1 mouse cellular context compared by ENCODE assay signal in the genomic region with DNA sequence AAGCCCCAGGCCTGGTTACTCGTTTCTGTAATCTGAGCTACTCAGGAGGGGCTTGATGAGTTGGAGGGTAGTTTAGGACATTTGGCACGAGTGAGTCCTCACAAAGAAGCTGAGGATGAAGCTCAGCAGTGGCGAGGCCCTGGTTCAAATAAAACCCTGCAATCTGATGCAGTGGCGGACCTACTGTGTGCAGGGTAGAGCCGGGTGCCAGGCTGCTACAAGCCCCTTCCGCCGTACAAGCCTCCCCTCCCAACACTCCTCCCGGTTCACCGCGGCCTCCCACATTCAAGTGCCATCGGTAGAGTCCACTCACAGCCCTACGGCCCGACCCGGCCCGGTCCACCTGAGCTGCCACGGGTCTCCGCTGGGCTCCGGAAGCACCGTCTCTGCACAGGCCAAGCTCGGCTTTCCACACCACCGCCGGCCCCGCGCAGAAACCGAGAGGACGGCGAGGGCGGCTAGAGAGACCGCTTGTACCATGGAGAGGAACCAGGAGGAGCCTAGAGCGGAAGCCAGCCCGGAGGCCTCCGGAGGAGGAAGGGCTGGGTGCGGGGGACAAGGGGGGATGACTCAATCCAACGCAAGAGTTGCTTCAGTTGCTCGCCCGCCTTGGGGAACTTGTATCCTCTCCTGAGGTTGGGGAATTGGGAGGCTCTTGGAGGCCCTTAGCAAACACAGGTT.
A peak's percentile ranks its signal among the peaks of the same experiment; 100 is the strongest.
TF ChIP-seq lines count a peak whose summit lies in the region.

Arl14ep (minus strand) TSS at position 466 of the 681 bp plus-strand sequence.

TF ChIP-seq in MEL, 35 proteins besides CTCF, POLR2A, EP300 and RAD21 (continued from another document):
- TF ChIP-seq POLR2AphosphoS5 (IDR thresholded peaks at IDR 0.05; ENCODE audit: borderline replicate concordance, low read depth, low read length) (no peak), USF2 (IDR thresholded peaks at IDR 0.05; ENCODE audit: borderline replicate concordance in 1 of 2, insufficient read depth in 1 of 2, low read depth in 1 of 2, low read length in 2 of 2) (no peak), MAX (IDR thresholded peaks at IDR 0.05; ENCODE audit: low read length) (no peak), NRF1 (IDR thresholded peaks at IDR 0.05; ENCODE audit: insufficient read depth, low read depth, low read length, poor library complexity, severe bottlenecking) (no peak; the same call in 1 of the 2 replicates), MAFK (IDR thresholded peaks at IDR 0.05; ENCODE audit: borderline replicate concordance, low read depth, low read length) (no peak), TCF12 (IDR thresholded peaks at IDR 0.05; ENCODE audit: low read depth, low read length) (peak; percentile 84), CHD1 (IDR thresholded peaks at IDR 0.05; ENCODE audit: low read depth, low read length) (no peak), MAZ (IDR thresholded peaks at IDR 0.05; ENCODE audit: low read depth, low read length) (peak; percentile 64; the same call in 1 of the 2 replicates), GATA1 (IDR thresholded peaks at IDR 0.05; ENCODE audit: low read depth, low read length) (no peak), MYB (IDR thresholded peaks at IDR 0.05; ENCODE audit: low read depth, low read length) (no peak), ZC3H11A (IDR thresholded peaks at IDR 0.05; ENCODE audit: low read depth, low read length) (no peak), ELF1 (IDR thresholded peaks at IDR 0.05; ENCODE audit: low read depth, low read length) (peak; percentile 85), RCOR1 (IDR thresholded peaks at IDR 0.05; ENCODE audit: low read depth, low read length) (peak; percentile 10; the same call in 1 of the 2 replicates)
TF ChIP-seq in MEL: peak in this region for 17.
